Mouse (Mus musculus): ENCODE measurements at regions not wholly inside any gene's neighbourhood (a gene's known extent, or its start where the extent isn't known, plus 50 kb on each side); places are given as distances from the start of the nearest gene placed in this dataset.

- DNase-seq (ENCODE audit: low spot score in 2 of 2) = peak; percentile 4 to 14
These were observed 574.7 kb downstream of the Gm37988 start for GRCm38 (mm10) chr1:5382372-5382771.

All from right cerebral cortex, postnatal 36 days (tissue).